In genomic region chr2:174850860-174851259, GRCm38 (mm10) we compare ENCODE assay signal across 14 mouse cellular contexts.
DNase-seq lines count a peak whose midpoint lies in the region; ATAC-seq and TF ChIP-seq lines count a peak whose summit lies in the region.
"Had no signal": no experiment of that assay in that cellular context is flagged by ENCODE, and none has a peak within 500 bp of the region (broad histone marks: within the 10 kb centered on the region; RNA-seq: fewer than 3 reads in every experiment).

No protein-coding gene starts in this region.

- WGBS in heart, postnatal 0 days, result 59% methylated on average over 16 of the region's 16 CpGs
- 60% methylated on average over 16 of the region's 16 CpGs for WGBS in heart, embryonic 11.5 days (ENCODE audit: insufficient replicate concordance)
- 32% methylated on average over 16 of the region's 16 CpGs for WGBS in lung, embryonic 15.5 days
- WGBS in embryonic facial prominence, embryonic 13.5 days, result 39% methylated on average over 14 of the region's 16 CpGs
- WGBS in limb, embryonic 12.5 days, result 30% methylated on average over 16 of the region's 16 CpGs

- DNase-seq in heart, postnatal 0 days (ENCODE audit: low spot score), result peak; percentile 16
- no peak for DNase-seq in lung, postnatal 36 days
- DNase-seq in cerebellum, postnatal 36 days, result no peak
- DNase-seq: heart, adult 11 months; heart, postnatal 14 days; kidney, postnatal 10 days; liver, postnatal 0 days; thymus, postnatal 14 days had no signal

- H3K4me2 ChIP-seq in heart, postnatal 0 days (ENCODE audit: low read depth, low read length), result no peak overlapping the region
- H3K4me2 ChIP-seq in heart, embryonic 11.5 days, result no peak overlapping the region
- no peak overlapping the region for H3K4me2 ChIP-seq in lung, embryonic 15.5 days
- no peak overlapping the region for H3K4me2 ChIP-seq in embryonic facial prominence, embryonic 13.5 days
- H3K4me2 ChIP-seq in limb, embryonic 12.5 days, result no peak overlapping the region
- H3K4me2 ChIP-seq: stomach, embryonic 15.5 days had no signal

- no peak for ATAC-seq in heart, postnatal 0 days (ENCODE audit: insufficient read depth, low read depth)
- ATAC-seq in heart, embryonic 11.5 days (replicated peaks; ENCODE audit: insufficient number of reproducible peaks, low FRiP score, low TSS enrichment), result no peak
- ATAC-seq in lung, embryonic 15.5 days (ENCODE audit: borderline replicate concordance, extremely low read depth, low FRiP score, low TSS enrichment), result no peak
- ATAC-seq in embryonic facial prominence, embryonic 13.5 days (ENCODE audit: insufficient number of reproducible peaks, insufficient read depth, low FRiP score, low TSS enrichment, low read depth), result no peak
- ATAC-seq in limb, embryonic 12.5 days (ENCODE audit: insufficient number of reproducible peaks, insufficient read depth, low FRiP score, low TSS enrichment, low read depth), result no peak
- no peak for ATAC-seq in CD4-positive, CD25-positive, alpha-beta regulatory T cell, adult 4 months

- no peak overlapping the region for H3K9ac ChIP-seq in heart, postnatal 0 days (replicated peaks; ENCODE audit: low read depth, low read length)
- no peak overlapping the region for H3K9ac ChIP-seq in heart, embryonic 11.5 days (ENCODE audit: low read depth, low read length)
- H3K9ac ChIP-seq in lung, embryonic 15.5 days, result no peak overlapping the region
- no peak overlapping the region for H3K9ac ChIP-seq in embryonic facial prominence, embryonic 13.5 days
- H3K9ac ChIP-seq in limb, embryonic 12.5 days (replicated peaks), result no peak overlapping the region
- H3K9ac ChIP-seq: liver, postnatal 0 days; stomach, embryonic 15.5 days had no signal

- H3K9me3 ChIP-seq in heart, postnatal 0 days (replicated peaks; ENCODE audit: control insufficient read depth, low read length), result no peaks in the 10 kb centered on the region
- no peaks in the 10 kb centered on the region for H3K9me3 ChIP-seq in heart, embryonic 11.5 days (replicated peaks; ENCODE audit: control insufficient read depth, low read length)
- no peaks in the 10 kb centered on the region for H3K9me3 ChIP-seq in lung, embryonic 15.5 days
- H3K9me3 ChIP-seq in embryonic facial prominence, embryonic 13.5 days, result no peaks in the 10 kb centered on the region
- no peaks in the 10 kb centered on the region for H3K9me3 ChIP-seq in limb, embryonic 12.5 days
- H3K9me3 ChIP-seq: stomach, embryonic 15.5 days had no signal

- H3K4me1 ChIP-seq in heart, postnatal 0 days (ENCODE audit: control insufficient read depth, insufficient read depth), result no peaks in the 10 kb centered on the region
- H3K4me1 ChIP-seq in heart, embryonic 11.5 days (ENCODE audit: control insufficient read depth, insufficient read depth, low read length), result no peaks in the 10 kb centered on the region
- H3K4me1 ChIP-seq in lung, embryonic 15.5 days, result peaks cover 32% of the 10 kb centered on the region
- peaks cover 42% of the 10 kb centered on the region for H3K4me1 ChIP-seq in embryonic facial prominence, embryonic 13.5 days
- H3K4me1 ChIP-seq in limb, embryonic 12.5 days (replicated peaks), result peaks cover 47% of the 10 kb centered on the region

- no peak for TF ChIP-seq CTCF in heart, postnatal 0 days (IDR thresholded peaks at IDR 0.05; ENCODE audit: low read depth)

- H3K27me3 ChIP-seq in heart, postnatal 0 days (ENCODE audit: control insufficient read depth, insufficient read depth, low read length), result no peaks in the 10 kb centered on the region
- H3K27me3 ChIP-seq in heart, embryonic 11.5 days (ENCODE audit: control insufficient read depth, insufficient read depth, low read length), result no peaks in the 10 kb centered on the region
- no peaks in the 10 kb centered on the region for H3K27me3 ChIP-seq in lung, embryonic 15.5 days
- no peaks in the 10 kb centered on the region for H3K27me3 ChIP-seq in embryonic facial prominence, embryonic 13.5 days
- H3K27me3 ChIP-seq in limb, embryonic 12.5 days, result no peaks in the 10 kb centered on the region
- H3K27me3 ChIP-seq: stomach, embryonic 15.5 days had no signal

- no peaks in the 10 kb centered on the region for H3K36me3 ChIP-seq in heart, postnatal 0 days (replicated peaks; ENCODE audit: control insufficient read depth, insufficient read depth, low read length)
- no peaks in the 10 kb centered on the region for H3K36me3 ChIP-seq in heart, embryonic 11.5 days (ENCODE audit: control insufficient read depth, insufficient read depth, low read length)
- no peaks in the 10 kb centered on the region for H3K36me3 ChIP-seq in lung, embryonic 15.5 days
- no peaks in the 10 kb centered on the region for H3K36me3 ChIP-seq in embryonic facial prominence, embryonic 13.5 days
- H3K36me3 ChIP-seq in limb, embryonic 12.5 days, result no peaks in the 10 kb centered on the region
- H3K36me3 ChIP-seq: stomach, embryonic 15.5 days had no signal

- H3K4me3 ChIP-seq in heart, postnatal 0 days (ENCODE audit: low read depth, low read length), result no peak overlapping the region
- no peak overlapping the region for H3K4me3 ChIP-seq in heart, embryonic 11.5 days (ENCODE audit: low read depth, low read length)
- no peak overlapping the region for H3K4me3 ChIP-seq in lung, embryonic 15.5 days
- no peak overlapping the region for H3K4me3 ChIP-seq in embryonic facial prominence, embryonic 13.5 days
- H3K4me3 ChIP-seq in limb, embryonic 12.5 days (replicated peaks), result no peak overlapping the region
- H3K4me3 ChIP-seq: stomach, embryonic 15.5 days had no signal

- TF ChIP-seq EP300 in heart, postnatal 0 days (IDR thresholded peaks at IDR 0.05; ENCODE audit: low read depth), result no peak

- H3K27ac ChIP-seq in heart, postnatal 0 days (ENCODE audit: low read depth), result no peak overlapping the region
- H3K27ac ChIP-seq in heart, embryonic 11.5 days (ENCODE audit: low read depth, low read length), result no peak overlapping the region
- peak overlapping the region; percentile 42; the same call in 1 of the 2 replicates for H3K27ac ChIP-seq in lung, embryonic 15.5 days
- peak overlapping the region; percentile 44 for H3K27ac ChIP-seq in embryonic facial prominence, embryonic 13.5 days
- H3K27ac ChIP-seq in limb, embryonic 12.5 days, result peak overlapping the region; percentile 93

Comparison
In these comparisons a context has a peak if more than half of its experiments do, and no peak if none do; other contexts are left out.
1. H3K27ac ChIP-seq: peak in lung, embryonic 15.5 days (single experiment), embryonic facial prominence, embryonic 13.5 days (single experiment) and limb, embryonic 12.5 days (single experiment); none in heart, postnatal 0 days (single experiment) and heart, embryonic 11.5 days (single experiment).